Mouse (Mus musculus): ENCODE results near the gene Epha6. TPM values are rescaled to one million over a fixed set of nuclear protein-coding genes. Genes with fewer than 3 reads are reported as not detected.

The Epha6 gene
- total and polyA plus RNA-seq, 3 experiments = 0.04 TPM; not detected in 2

DNA sequence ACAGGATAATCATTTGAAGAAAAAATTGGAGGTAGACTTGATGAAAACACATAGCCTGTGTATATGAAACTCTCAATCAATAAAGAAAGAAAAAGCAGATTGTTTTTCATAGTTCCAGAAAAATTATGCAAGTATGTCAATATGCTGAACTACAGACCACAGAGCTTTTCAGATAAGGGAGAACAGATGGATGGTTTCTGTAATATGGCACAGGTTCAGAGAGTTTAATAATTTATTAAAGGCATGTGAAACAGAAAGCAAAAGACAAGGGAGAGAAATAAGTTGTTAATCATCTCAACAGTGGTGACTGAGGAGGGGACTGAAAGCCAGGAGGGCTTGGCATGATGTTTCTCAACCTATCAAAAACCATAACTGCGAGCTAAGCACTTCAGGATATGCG lies 372.3 kb downstream of the Epha6 start:
- H3K36me3 ChIP-seq (ENCODE audit: control insufficient read depth, insufficient read depth, low read length) = no peaks in the 10 kb centered on the region
- no peak overlapping the region for H3K4me3 ChIP-seq
- no peak overlapping the region for H3K9ac ChIP-seq (ENCODE audit: low read depth, low read length)
- no peak overlapping the region for H3K27ac ChIP-seq
- intact Hi-C loops (cut with DNase I) = no loop called here
- TF ChIP-seq POLR2A (IDR thresholded peaks at IDR 0.05; ENCODE audit: insufficient read depth, low read depth, low read length) = no peak
- no peak for TF ChIP-seq EP300 (IDR thresholded peaks at IDR 0.05; ENCODE audit: insufficient read depth, low read depth, low read length)
- no peak for TF ChIP-seq CTCF (IDR thresholded peaks at IDR 0.05)
- H3K4me1 ChIP-seq (ENCODE audit: control insufficient read depth, insufficient read depth, low read length) = no peaks in the 10 kb centered on the region
- H3K27me3 ChIP-seq (ENCODE audit: control insufficient read depth, insufficient read depth, low read length) = no peaks in the 10 kb centered on the region
- WGBS = 80% methylated on average over 2 of the region's 2 CpGs
- DNase-seq = no peak
- no peaks in the 10 kb centered on the region for H3K79me2 ChIP-seq (replicated peaks; ENCODE audit: control insufficient read depth, insufficient read depth, low read length)

DNA sequence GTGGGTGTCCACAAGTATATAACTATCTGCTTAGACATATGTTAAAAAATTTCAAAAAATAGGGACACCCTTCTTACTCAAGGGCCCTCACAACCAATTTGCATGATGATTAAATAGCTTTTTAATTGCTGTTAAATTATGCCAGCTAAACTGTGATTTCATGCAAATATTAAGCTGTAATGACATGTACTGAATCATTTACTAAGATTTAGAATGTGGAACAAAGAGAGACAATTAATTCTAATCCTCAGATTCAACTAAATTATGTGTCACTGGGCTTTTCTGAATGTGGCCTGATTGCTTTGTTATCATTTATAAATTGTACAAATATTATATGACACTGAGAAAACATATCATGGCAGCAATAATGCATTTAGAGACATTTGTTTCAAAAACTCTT lies 396.2 kb downstream of the Epha6 start:
- intact Hi-C loops (cut with DNase I) = no loop called here
- Histone ChIP-seq H3K4me3 (no peak overlapping the region), H3K36me3 (ENCODE audit: control insufficient read depth, insufficient read depth, low read length) (no peaks in the 10 kb centered on the region), H3K27ac (no peak overlapping the region), H3K9ac (ENCODE audit: low read depth, low read length) (no peak overlapping the region), H3K79me2 (replicated peaks; ENCODE audit: control insufficient read depth, insufficient read depth, low read length) (no peaks in the 10 kb centered on the region), H3K4me1 (ENCODE audit: control insufficient read depth, insufficient read depth, low read length) (no peaks in the 10 kb centered on the region), H3K27me3 (ENCODE audit: control insufficient read depth, insufficient read depth, low read length) (no peaks in the 10 kb centered on the region)
- no peak for DNase-seq
- TF ChIP-seq CTCF (IDR thresholded peaks at IDR 0.05) (no peak), POLR2A (IDR thresholded peaks at IDR 0.05; ENCODE audit: insufficient read depth, low read depth, low read length) (no peak), EP300 (IDR thresholded peaks at IDR 0.05; ENCODE audit: insufficient read depth, low read depth, low read length) (no peak)

GRCm38 (mm10) chr16:60175580-60175979 lies 429.8 kb downstream of the Epha6 start:
- no peak overlapping the region for H3K4me3 ChIP-seq
- H3K9ac ChIP-seq (ENCODE audit: low read depth, low read length) = no peak overlapping the region
- no peak for TF ChIP-seq CTCF (IDR thresholded peaks at IDR 0.05)
- no peak for TF ChIP-seq POLR2A (IDR thresholded peaks at IDR 0.05; ENCODE audit: insufficient read depth, low read depth, low read length)
- no peak for TF ChIP-seq EP300 (IDR thresholded peaks at IDR 0.05; ENCODE audit: insufficient read depth, low read depth, low read length)
- no peaks in the 10 kb centered on the region for H3K36me3 ChIP-seq (ENCODE audit: control insufficient read depth, insufficient read depth, low read length)
- no peaks in the 10 kb centered on the region for H3K4me1 ChIP-seq (ENCODE audit: control insufficient read depth, insufficient read depth, low read length)
- no peak for DNase-seq
- no peaks in the 10 kb centered on the region for H3K79me2 ChIP-seq (replicated peaks; ENCODE audit: control insufficient read depth, insufficient read depth, low read length)
- intact Hi-C loops (cut with DNase I) = no loop called here
- H3K27me3 ChIP-seq (ENCODE audit: control insufficient read depth, insufficient read depth, low read length) = no peaks in the 10 kb centered on the region
- no peak overlapping the region for H3K27ac ChIP-seq
- 42% methylated on average over 3 of the region's 3 CpGs for WGBS

- 56% methylated on average over 2 of the region's 2 CpGs for WGBS
- H3K36me3 ChIP-seq (ENCODE audit: control insufficient read depth, insufficient read depth, low read length) = no peaks in the 10 kb centered on the region
- H3K4me1 ChIP-seq (ENCODE audit: control insufficient read depth, insufficient read depth, low read length) = no peaks in the 10 kb centered on the region
- H3K9ac ChIP-seq (ENCODE audit: low read depth, low read length) = no peak overlapping the region
- no peak overlapping the region for H3K4me3 ChIP-seq
- TF ChIP-seq EP300 (IDR thresholded peaks at IDR 0.05; ENCODE audit: insufficient read depth, low read depth, low read length) (no peak), POLR2A (IDR thresholded peaks at IDR 0.05; ENCODE audit: insufficient read depth, low read depth, low read length) (no peak), CTCF (IDR thresholded peaks at IDR 0.05) (no peak)
- intact Hi-C loops (cut with DNase I) = no loop called here
- H3K27me3 ChIP-seq (ENCODE audit: control insufficient read depth, insufficient read depth, low read length) = no peaks in the 10 kb centered on the region
- no peak for DNase-seq
- no peaks in the 10 kb centered on the region for H3K79me2 ChIP-seq (replicated peaks; ENCODE audit: control insufficient read depth, insufficient read depth, low read length)
- no peak overlapping the region for H3K27ac ChIP-seq
Observed at GRCm38 (mm10) chr16:60152439-60152838, 452.9 kb downstream of the Epha6 start.

- no peak overlapping the region for H3K9ac ChIP-seq (ENCODE audit: low read depth, low read length)
- intact Hi-C loops (cut with DNase I) = no loop called here
- no peak overlapping the region for H3K27ac ChIP-seq
- H3K4me3 ChIP-seq = no peak overlapping the region
- DNase-seq = no peak
- no peaks in the 10 kb centered on the region for H3K27me3 ChIP-seq (ENCODE audit: control insufficient read depth, insufficient read depth, low read length)
- H3K79me2 ChIP-seq (replicated peaks; ENCODE audit: control insufficient read depth, insufficient read depth, low read length) = no peaks in the 10 kb centered on the region
- no peaks in the 10 kb centered on the region for H3K36me3 ChIP-seq (ENCODE audit: control insufficient read depth, insufficient read depth, low read length)
- no peak for TF ChIP-seq CTCF (IDR thresholded peaks at IDR 0.05)
- TF ChIP-seq EP300 (IDR thresholded peaks at IDR 0.05; ENCODE audit: insufficient read depth, low read depth, low read length) = no peak
- TF ChIP-seq POLR2A (IDR thresholded peaks at IDR 0.05; ENCODE audit: insufficient read depth, low read depth, low read length) = no peak
- H3K4me1 ChIP-seq (ENCODE audit: control insufficient read depth, insufficient read depth, low read length) = no peaks in the 10 kb centered on the region
- 30% methylated on average over 3 of the region's 3 CpGs for WGBS
Observed at GRCm38 (mm10) chr16:60144370-60144769, 461.0 kb downstream of the Epha6 start.

- no peaks in the 10 kb centered on the region for H3K79me2 ChIP-seq (replicated peaks; ENCODE audit: control insufficient read depth, insufficient read depth, low read length)
- no peak for TF ChIP-seq EP300 (IDR thresholded peaks at IDR 0.05; ENCODE audit: insufficient read depth, low read depth, low read length)
- TF ChIP-seq POLR2A (IDR thresholded peaks at IDR 0.05; ENCODE audit: insufficient read depth, low read depth, low read length) = no peak
- TF ChIP-seq CTCF (IDR thresholded peaks at IDR 0.05) = no peak
- no peaks in the 10 kb centered on the region for H3K36me3 ChIP-seq (ENCODE audit: control insufficient read depth, insufficient read depth, low read length)
- H3K4me3 ChIP-seq = no peak overlapping the region
- H3K4me1 ChIP-seq (ENCODE audit: control insufficient read depth, insufficient read depth, low read length) = no peaks in the 10 kb centered on the region
- no peak for DNase-seq
- no peaks in the 10 kb centered on the region for H3K27me3 ChIP-seq (ENCODE audit: control insufficient read depth, insufficient read depth, low read length)
- H3K9ac ChIP-seq (ENCODE audit: low read depth, low read length) = no peak overlapping the region
- WGBS = 80% methylated on average over 3 of the region's 3 CpGs
- no peak overlapping the region for H3K27ac ChIP-seq
- intact Hi-C loops (cut with DNase I) = no loop called here
Observed at GRCm38 (mm10) chr16:60121435-60121834, 483.9 kb downstream of the Epha6 start.
